Mouse (Mus musculus): ENCODE measurements around the gene Thtpa. TPM values are rescaled to one million over a fixed set of nuclear protein-coding genes. Genes with fewer than 3 reads are reported as not detected.

Gene Thtpa
- polyA plus RNA-seq, 1 experiment from 2014 or later, result 19.2 TPM

- no peak for DNase-seq
- H3K4me1 ChIP-seq (ENCODE audit: insufficient read depth), result no peaks in the 10 kb centered on the region
- H3K4me2 ChIP-seq, result no peak overlapping the region
- no peaks in the 10 kb centered on the region for H3K36me3 ChIP-seq (ENCODE audit: insufficient read depth)
- TF ChIP-seq CTCF (IDR thresholded peaks at IDR 0.05; ENCODE audit: low read depth), result no peak
- H3K9ac ChIP-seq, result no peak overlapping the region
- no peaks in the 10 kb centered on the region for H3K27me3 ChIP-seq (ENCODE audit: insufficient read depth, low read length)
- 33% methylated on average over 7 of the region's 7 CpGs for WGBS
- H3K27ac ChIP-seq (ENCODE audit: low read depth), result no peak overlapping the region
- no peaks in the 10 kb centered on the region for H3K9me3 ChIP-seq (ENCODE audit: low read depth, low read length)
- no peak for ATAC-seq (ENCODE audit: insufficient read depth)
- no peak overlapping the region for H3K4me3 ChIP-seq (ENCODE audit: low read depth, low read length)
Measured at GRCm38 (mm10) chr14:55139313-55139712, 44.7 kb downstream of the Thtpa start.

DNA sequence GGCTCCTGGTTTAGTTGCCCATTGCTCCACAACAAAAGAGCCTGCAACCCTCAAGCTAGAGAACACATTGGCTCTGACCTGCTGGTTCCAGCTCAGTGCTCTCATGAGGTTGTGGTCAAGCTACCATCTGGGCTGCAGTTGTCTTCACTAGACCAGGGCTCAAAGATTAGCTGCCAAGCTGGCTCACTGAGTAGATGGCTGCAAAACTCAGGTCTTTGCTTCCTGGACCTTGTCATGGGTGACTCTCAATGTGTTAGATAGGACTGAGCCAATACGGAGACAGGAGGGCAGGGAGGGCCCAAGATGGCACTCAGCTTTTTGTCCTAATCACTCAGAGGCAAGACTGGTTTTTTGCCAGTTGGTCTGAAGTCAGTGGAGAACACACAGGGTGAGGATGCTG lies 51.7 kb downstream of the Thtpa start:
- DNase-seq (no peak), ATAC-seq (ENCODE audit: insufficient read depth) (no peak)
- no peaks in the 10 kb centered on the region for H3K27me3 ChIP-seq (ENCODE audit: insufficient read depth, low read length)
- H3K4me3 ChIP-seq (ENCODE audit: low read depth, low read length), result no peak overlapping the region
- no peak overlapping the region for H3K4me2 ChIP-seq
- no peak overlapping the region for H3K27ac ChIP-seq (ENCODE audit: low read depth)
- H3K9me3 ChIP-seq (ENCODE audit: low read depth, low read length), result no peaks in the 10 kb centered on the region
- WGBS, result 86% methylated on average over 1 of the region's 1 CpGs
- H3K4me1 ChIP-seq (ENCODE audit: insufficient read depth), result no peaks in the 10 kb centered on the region
- no peak overlapping the region for H3K9ac ChIP-seq
- TF ChIP-seq CTCF (IDR thresholded peaks at IDR 0.05; ENCODE audit: low read depth), result no peak
- H3K36me3 ChIP-seq (ENCODE audit: insufficient read depth), result no peaks in the 10 kb centered on the region

DNA sequence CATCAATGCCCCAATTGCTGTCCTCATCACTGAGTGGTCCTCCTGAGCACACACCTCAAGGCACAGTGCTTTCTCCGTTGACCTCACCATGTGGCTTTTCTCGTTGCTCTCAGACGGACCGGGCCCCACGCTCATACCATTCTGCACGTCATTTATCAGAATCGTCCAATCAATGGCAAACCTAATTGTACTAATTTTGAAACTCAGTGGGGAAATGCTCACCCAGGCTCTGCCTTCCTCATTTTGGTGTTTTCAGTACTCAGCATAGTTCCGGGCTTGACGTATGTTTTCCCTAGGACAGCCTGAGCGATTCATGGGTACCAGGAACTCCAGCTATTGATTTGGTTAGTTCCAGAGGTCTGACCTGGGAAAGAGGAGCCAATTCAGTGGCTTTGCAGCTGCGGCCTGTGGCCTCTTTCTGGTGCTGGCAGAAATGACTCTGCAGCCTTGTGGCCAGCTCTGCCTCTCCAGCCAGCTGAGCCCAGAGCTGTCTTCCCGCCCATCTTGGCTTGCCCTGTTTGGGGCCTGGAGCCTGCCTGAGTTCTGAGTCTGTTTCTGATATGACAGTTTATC lies 52.3 kb downstream of the Thtpa start:
- H3K36me3 ChIP-seq (ENCODE audit: insufficient read depth), result no peaks in the 10 kb centered on the region
- H3K27me3 ChIP-seq (ENCODE audit: insufficient read depth, low read length), result no peaks in the 10 kb centered on the region
- no peak for TF ChIP-seq CTCF (IDR thresholded peaks at IDR 0.05; ENCODE audit: low read depth)
- WGBS, result 77% methylated on average over 12 of the region's 12 CpGs
- H3K4me2 ChIP-seq, result no peak overlapping the region
- H3K4me1 ChIP-seq (ENCODE audit: insufficient read depth), result no peaks in the 10 kb centered on the region
- DNase-seq (no peak), ATAC-seq (ENCODE audit: insufficient read depth) (no peak)
- no peak overlapping the region for H3K9ac ChIP-seq
- H3K4me3 ChIP-seq (ENCODE audit: low read depth, low read length), result no peak overlapping the region
- H3K9me3 ChIP-seq (ENCODE audit: low read depth, low read length), result no peaks in the 10 kb centered on the region
- no peak overlapping the region for H3K27ac ChIP-seq (ENCODE audit: low read depth)

DNA sequence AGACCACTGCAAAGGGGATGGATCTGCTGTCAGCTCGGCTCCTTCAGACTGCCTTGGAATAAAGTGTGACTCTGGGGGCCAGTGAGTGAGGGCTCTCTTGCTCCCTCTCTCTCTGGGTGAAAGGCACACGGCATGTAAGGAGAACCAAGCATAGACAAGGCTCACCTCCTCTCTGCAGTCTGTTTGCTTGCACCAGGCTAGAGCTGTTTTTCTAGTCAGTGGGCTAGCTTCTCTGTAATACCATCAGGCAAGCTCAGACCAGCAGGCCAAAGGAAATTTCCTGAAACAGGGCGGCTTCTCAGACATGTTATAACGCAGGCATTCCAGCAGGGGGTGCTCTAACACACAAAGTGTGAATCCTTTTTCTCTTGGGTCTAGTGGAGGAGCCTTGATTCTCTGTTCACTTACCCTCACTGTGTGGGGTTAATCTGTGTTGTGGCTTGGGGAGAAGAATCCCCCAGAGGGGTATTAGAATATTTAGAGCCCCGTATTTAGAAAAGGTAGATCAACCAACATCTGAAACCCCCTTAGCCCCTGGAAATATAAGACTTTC lies 53.9 kb downstream of the Thtpa start:
- no peak overlapping the region for H3K4me3 ChIP-seq (ENCODE audit: low read depth, low read length)
- no peak overlapping the region for H3K4me2 ChIP-seq
- no peak overlapping the region for H3K27ac ChIP-seq (ENCODE audit: low read depth)
- peak; percentile 88 for TF ChIP-seq CTCF (IDR thresholded peaks at IDR 0.05; ENCODE audit: low read depth)
- ATAC-seq (ENCODE audit: insufficient read depth), result no peak
- H3K9me3 ChIP-seq (ENCODE audit: low read depth, low read length), result no peaks in the 10 kb centered on the region
- no peak overlapping the region for H3K9ac ChIP-seq
- 31% methylated on average over 5 of the region's 5 CpGs for WGBS
- no peaks in the 10 kb centered on the region for H3K27me3 ChIP-seq (ENCODE audit: insufficient read depth, low read length)
- no peaks in the 10 kb centered on the region for H3K4me1 ChIP-seq (ENCODE audit: insufficient read depth)
- peak; percentile 80 for DNase-seq
- no peaks in the 10 kb centered on the region for H3K36me3 ChIP-seq (ENCODE audit: insufficient read depth)

Other genes starting within 250 kb of the Thtpa start
- gene Homez, start 223.8 kb upstream of the Thtpa start, polyA plus RNA-seq (2014; fragmentation: Nextera tagmentation; extraction: Ambion mirVana), result 10.4 and 13.2 TPM in 2 replicates
- gene Ppp1r3e, start 217.2 kb upstream of the Thtpa start, polyA plus RNA-seq (2014; fragmentation: Nextera tagmentation; extraction: Ambion mirVana), result 1.5 and 1.6 TPM in 2 replicates
- gene Bcl2l2, start 211.4 kb upstream of the Thtpa start, polyA plus RNA-seq (2014; fragmentation: Nextera tagmentation; extraction: Ambion mirVana), result 3.4 and 3.9 TPM in 2 replicates
- not detected in 2 replicates for gene Gm20521, start 211.3 kb upstream of the Thtpa start, polyA plus RNA-seq (2014; fragmentation: Nextera tagmentation; extraction: Ambion mirVana)
- 134 and 139 TPM in 2 replicates for gene Pabpn1, start 202.3 kb upstream of the Thtpa start, polyA plus RNA-seq (2014; fragmentation: Nextera tagmentation; extraction: Ambion mirVana)
- 27.0 and 29.2 TPM in 2 replicates for gene Slc22a17, start 181.7 kb upstream of the Thtpa start, polyA plus RNA-seq (2014; fragmentation: Nextera tagmentation; extraction: Ambion mirVana)
- 29.3 and 33.7 TPM in 2 replicates for gene Efs, start 168.7 kb upstream of the Thtpa start, polyA plus RNA-seq (2014; fragmentation: Nextera tagmentation; extraction: Ambion mirVana)
- gene Il25, start 162.1 kb upstream of the Thtpa start, polyA plus RNA-seq (2014; fragmentation: Nextera tagmentation; extraction: Ambion mirVana), result not detected in 2 replicates
- 0.22 and 0.31 TPM in 2 replicates for gene Cmtm5, start 158.5 kb upstream of the Thtpa start, polyA plus RNA-seq (2014; fragmentation: Nextera tagmentation; extraction: Ambion mirVana)
- 4.6 and 87.1 TPM in 2 replicates for gene Myh6, start 127.9 kb upstream of the Thtpa start, polyA plus RNA-seq (2014; fragmentation: Nextera tagmentation; extraction: Ambion mirVana)
- gene Gm17428, start 117.9 kb upstream of the Thtpa start, polyA plus RNA-seq (2014; fragmentation: Nextera tagmentation; extraction: Ambion mirVana), result not detected in 2 replicates
- gene Myh7, start 100.2 kb upstream of the Thtpa start, polyA plus RNA-seq (2014; fragmentation: Nextera tagmentation; extraction: Ambion mirVana), result 1.8 and 3.6 TPM in 2 replicates
- gene Ngdn, start 79.3 kb upstream of the Thtpa start, polyA plus RNA-seq (2014; fragmentation: Nextera tagmentation; extraction: Ambion mirVana), result 75.0 and 81.6 TPM in 2 replicates
- gene Zfhx2, start 2.5 kb upstream of the Thtpa start, polyA plus RNA-seq (2014; fragmentation: Nextera tagmentation; extraction: Ambion mirVana), result 3.4 and 3.5 TPM in 2 replicates
- 14.7 and 16.3 TPM in 2 replicates for gene Ap1g2, start 11.8 kb downstream of the Thtpa start, polyA plus RNA-seq (2014; fragmentation: Nextera tagmentation; extraction: Ambion mirVana)
- gene Jph4, start 22.2 kb downstream of the Thtpa start, polyA plus RNA-seq (2014; fragmentation: Nextera tagmentation; extraction: Ambion mirVana), result 0.16 and 0.37 TPM in 2 replicates
- gene Dhrs2, start 127.2 kb downstream of the Thtpa start, polyA plus RNA-seq (2014; fragmentation: Nextera tagmentation; extraction: Ambion mirVana), result 0.18 TPM in 1 of 2 replicates, not detected in the other

All from lung, embryonic 14.5 days (tissue).